Mouse (Mus musculus) MEL (cell line): Measurements from ENCODE around the gene Gtpbp1.

Source experiments
- CTCF ChIP-seq, 3 experiments: IDR thresholded peaks in 2 of 3; conservative IDR thresholded peaks in 1 of 3; 2 replicates each; pipeline ENCODE4 v1.5.1; 2011 to 2012; ENCODE audit warnings: low read length in 3 of 3, low read depth in 2 of 3, mild to moderate bottlenecking in 2 of 3, improper control_type of control experiment in 1 of 3, inconsistent platforms in 1 of 3, mixed read lengths in 1 of 3, moderate library complexity in 1 of 3; ENCODE audit not compliant: control insufficient read depth in 1 of 3, insufficient read depth in 1 of 3, poor library complexity in 1 of 3, severe bottlenecking in 1 of 3
- GABPA ChIP-seq: IDR thresholded peaks from 2 replicates; pipeline ENCODE4 v1.6.1; 2012; ENCODE audit warnings: low read depth, mild to moderate bottlenecking, inconsistent platforms, low read length, improper control_type of control experiment, moderate library complexity
- HCFC1 ChIP-seq: IDR thresholded peaks from 2 replicates; pipeline ENCODE4 v1.6.1; 2012; ENCODE audit warnings: low read depth, mild to moderate bottlenecking, inconsistent platforms, low read length, improper control_type of control experiment, moderate library complexity
- MAFK ChIP-seq: IDR thresholded peaks from 2 replicates; pipeline ENCODE4 v1.6.1; 2011; ENCODE audit warnings: low read depth, mild to moderate bottlenecking, low read length, improper control_type of control experiment, borderline replicate concordance
- MAX ChIP-seq: IDR thresholded peaks from 2 replicates; pipeline ENCODE4 v1.6.1; 2011; ENCODE audit warnings: low read length, improper control_type of control experiment
- MYC ChIP-seq: IDR thresholded peaks from 2 replicates; pipeline ENCODE4 v1.6.1; 2011; ENCODE audit warnings: low read depth, mild to moderate bottlenecking, low read length, improper control_type of control experiment, moderate library complexity
- POLR2A ChIP-seq, 2 experiments: IDR thresholded peaks; 2 replicates each; pipeline ENCODE4 v1.6.1; 2011 to 2012; ENCODE audit warnings: low read length in 2 of 2, mild to moderate bottlenecking in 2 of 2, control low read depth in 1 of 2, improper control_type of control experiment in 1 of 2, low read depth in 1 of 2, moderate library complexity in 1 of 2; ENCODE audit not compliant: control insufficient read depth in 1 of 2, insufficient read depth in 1 of 2, poor library complexity in 1 of 2
- RCOR1 ChIP-seq: IDR thresholded peaks from 2 replicates; pipeline ENCODE4 v1.6.1; 2012; ENCODE audit warnings: low read depth, mild to moderate bottlenecking, inconsistent platforms, low read length, improper control_type of control experiment
- SIN3A ChIP-seq: IDR thresholded peaks from 2 replicates; pipeline ENCODE4 v1.6.1; 2012; ENCODE audit warnings: low read length, improper control_type of control experiment, inconsistent platforms
- TBP ChIP-seq: IDR thresholded peaks from 2 replicates; pipeline ENCODE4 v1.8.0; 2011; ENCODE audit warnings: low read depth, low read length, improper control_type of control experiment
- TCF12 ChIP-seq: IDR thresholded peaks from 2 replicates; pipeline ENCODE4 v1.6.1; 2014; ENCODE audit warnings: low read depth, mild to moderate bottlenecking, inconsistent platforms, low read length, improper control_type of control experiment, moderate library complexity
- USF1 ChIP-seq: IDR thresholded peaks from 2 replicates; pipeline ENCODE4 v1.6.1; 2014; ENCODE audit warnings: low read depth, mild to moderate bottlenecking, inconsistent platforms, low read length, improper control_type of control experiment, moderate library complexity

DNA sequence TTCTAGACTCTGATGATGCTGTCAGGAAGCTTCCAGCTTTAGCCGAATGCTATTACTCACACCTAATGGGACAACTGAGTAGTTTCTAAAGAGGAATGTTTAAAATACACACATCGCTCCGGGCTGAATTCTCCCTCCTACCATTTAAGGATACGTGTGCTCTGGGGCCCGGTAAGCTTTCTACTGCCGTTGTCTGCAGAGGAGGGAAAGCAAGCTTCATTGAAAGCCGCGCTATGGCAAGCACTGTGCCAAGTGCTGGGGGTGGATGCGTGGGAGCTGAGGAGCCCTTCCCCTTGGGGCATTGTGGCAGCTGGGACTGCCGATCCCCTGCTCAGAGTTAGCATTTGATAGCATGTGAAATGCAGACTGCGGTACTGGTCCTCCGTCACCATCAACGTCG is 34.2 kb upstream of the Gtpbp1 start:
- TF ChIP-seq CTCF (IDR thresholded peaks at IDR 0.05 in 2 of 3, conservative IDR thresholded peaks at IDR 0.05 in 1 of 3; ENCODE audit: control insufficient read depth in 1 of 3, insufficient read depth in 1 of 3, low read depth in 2 of 3, low read length in 3 of 3, poor library complexity in 1 of 3, severe bottlenecking in 1 of 3) (no peak), TBP (no peak), POLR2A (IDR thresholded peaks at IDR 0.05; ENCODE audit: control insufficient read depth in 1 of 2, insufficient read depth in 1 of 2, low read depth in 1 of 2, low read length in 2 of 2, poor library complexity in 1 of 2) (no peak), GABPA (no peak), MAX (no peak), MAFK (no peak), SIN3A (no peak), RCOR1 (no peak), MYC (no peak), HCFC1 (no peak), USF1 (no peak), TCF12 (no peak)
